Mouse (Mus musculus) stomach, embryonic 14.5 days (tissue): ENCODE measurements around the gene Dnah2. TPM values are rescaled to one million over a fixed set of nuclear protein-coding genes. Genes with fewer than 3 reads are reported as not detected.

Experiments
- ATAC-seq: fragments of 200-750 bp; cut with Nextera tagmentation; 2 replicates; pipeline ENCODE4 v1.8.0; 2017; ENCODE audit warnings: low read depth, moderate TSS enrichment; ENCODE audit not compliant: insufficient number of reproducible peaks, insufficient read depth, low FRiP score
- H3K27ac ChIP-seq: fragments of 300-500 bp; sonication (generic); 2 replicates; pipeline ENCODE4 v1.5.1; 2014; ENCODE audit warnings: mild to moderate bottlenecking, low read length, moderate library complexity, mixed read lengths
- H3K27me3 ChIP-seq: fragments of 300-500 bp; sonication (generic); 2 replicates; pipeline ENCODE4 v1.6.1; 2014; ENCODE audit warnings: low read length, control low read depth, mixed read lengths; ENCODE audit not compliant: control insufficient read depth, insufficient read depth
- H3K36me3 ChIP-seq: fragments of 300-500 bp; sonication (generic); 2 replicates; pipeline ENCODE4 v1.6.1; 2014; ENCODE audit warnings: mild to moderate bottlenecking, control low read depth, low read length, moderate library complexity, mixed read lengths; ENCODE audit not compliant: control insufficient read depth, insufficient read depth
- H3K4me1 ChIP-seq: fragments of 300-500 bp; sonication (generic); 2 replicates; pipeline ENCODE4 v1.6.1; 2014; ENCODE audit warnings: low read length, control low read depth, mixed read lengths; ENCODE audit not compliant: control insufficient read depth, insufficient read depth
- H3K4me2 ChIP-seq: fragments of 300-500 bp; sonication (generic); replicated peaks from 2 replicates; pipeline ENCODE4 v1.6.1; 2014; ENCODE audit warnings: low read depth, low read length, control low read depth
- H3K4me3 ChIP-seq: fragments of 300-500 bp; sonication (generic); 2 replicates; pipeline ENCODE4 v1.5.1; 2014; ENCODE audit warnings: low read depth, low read length, control low read depth
- H3K9ac ChIP-seq: fragments of 300-500 bp; sonication (generic); replicated peaks from 2 replicates; pipeline ENCODE4 v1.6.1; 2014; ENCODE audit warnings: low read depth, mild to moderate bottlenecking, control low read depth, low read length, moderate library complexity, mixed read lengths
- H3K9me3 ChIP-seq: fragments of 300-500 bp; sonication (generic); 2 replicates; pipeline ENCODE4 v1.6.1; 2016; ENCODE audit warnings: low read depth, low read length, control low read depth; ENCODE audit not compliant: control insufficient read depth
- whole genome bisulfite sequencing: fragments of 180-500 bp; shearing (Covaris S2); extraction: QIAGEN DNeasy Blood & Tissue Kit; methylation state at CpG from one replicate; pipeline ENCODE4 v1.1.7; 2014; 5-methylcytosine and 5-hydroxymethylcytosine counted together
- polyA plus RNA-seq: library from polyadenylated mRNA; unstranded; fragments of >200 nt; fragmentation: Nextera tagmentation; extraction: Ambion mirVana; gene quantifications from 2 replicates; pipeline ENCODE4 v1.2.1, GENCODE M21; 2014

The Dnah2 gene
- polyA plus RNA-seq, 1 experiment from 2014 or later, result 1.4 TPM

DNA sequence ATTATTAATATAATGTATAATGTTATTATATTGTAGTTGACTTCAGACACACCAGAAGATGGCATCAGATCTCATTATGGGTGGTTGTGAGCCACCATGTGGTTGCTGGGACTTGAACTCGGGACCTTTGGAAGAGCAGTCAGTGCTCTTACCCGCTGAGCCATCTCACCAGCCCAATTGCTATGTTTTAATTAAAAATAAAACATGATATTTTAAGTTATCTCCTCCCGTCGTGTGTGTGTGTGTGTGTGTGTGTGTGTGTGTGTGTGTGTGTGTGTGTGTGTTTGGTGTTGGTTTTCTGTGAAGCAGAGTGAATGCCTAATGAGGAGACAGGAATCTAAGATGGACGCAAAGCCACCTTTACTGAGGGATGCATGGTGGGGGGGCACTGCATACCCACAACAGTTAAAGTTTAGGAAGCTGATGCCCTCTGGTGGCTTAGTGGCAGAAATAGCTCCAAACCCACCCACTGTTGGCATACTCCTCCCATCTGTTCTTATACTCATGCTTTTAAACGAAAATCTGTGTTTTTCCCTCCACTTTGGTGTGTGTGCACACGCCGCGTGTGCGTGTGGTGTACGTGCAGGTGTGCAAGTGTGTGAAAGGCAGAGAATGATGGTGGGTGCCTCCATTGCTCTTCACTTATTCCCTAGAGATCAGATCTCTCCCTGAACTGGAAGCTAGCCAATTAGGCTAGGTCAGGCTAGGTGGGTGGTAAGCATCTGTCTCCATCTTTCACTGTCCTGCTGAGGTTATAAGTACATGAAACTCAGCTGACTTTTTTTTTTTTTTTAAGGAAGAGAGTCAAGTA is 116.9 kb downstream of the Dnah2 start:
- 36% methylated on average over 11 of the region's 11 CpGs for WGBS
- Histone ChIP-seq H3K27me3 (no peaks in the 10 kb centered on the region), H3K4me2 (no peak overlapping the region), H3K4me1 (peaks cover 14% of the 10 kb centered on the region; the same call in 1 of the 2 replicates), H3K36me3 (no peaks in the 10 kb centered on the region), H3K4me3 (no peak overlapping the region), H3K27ac (no peak overlapping the region), H3K9ac (no peak overlapping the region), H3K9me3 (no peaks in the 10 kb centered on the region)
- ATAC-seq, result peak; percentile 38; the same call in 1 of the 2 replicates

DNA sequence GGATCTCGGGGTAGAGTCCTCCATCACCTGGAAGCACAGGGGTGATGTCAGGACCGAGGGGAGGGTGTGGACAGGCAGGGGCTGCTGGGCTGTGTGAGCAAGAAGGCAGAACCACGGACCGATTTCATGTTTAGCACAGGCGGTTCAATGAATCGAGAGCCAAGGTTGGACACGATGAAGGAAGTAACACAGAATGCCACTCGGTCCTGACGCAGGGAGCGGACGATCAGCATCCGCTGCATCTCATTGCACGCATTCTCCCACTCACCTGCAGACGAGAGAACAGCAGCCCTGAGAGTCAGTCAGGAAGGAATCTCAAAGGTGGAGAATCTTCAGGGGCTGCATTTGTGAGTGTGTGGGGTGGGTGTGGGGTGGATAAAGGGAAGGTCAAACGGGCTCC is 118.3 kb downstream of the Dnah2 start:
- Histone ChIP-seq H3K4me1 (peaks cover 14% of the 10 kb centered on the region; the same call in 1 of the 2 replicates), H3K27me3 (no peaks in the 10 kb centered on the region), H3K9ac (no peak overlapping the region), H3K27ac (no peak overlapping the region), H3K9me3 (no peaks in the 10 kb centered on the region), H3K36me3 (no peaks in the 10 kb centered on the region), H3K4me2 (no peak overlapping the region), H3K4me3 (no peak overlapping the region)
- 90% methylated on average over 15 of the region's 15 CpGs for WGBS
- no peak for ATAC-seq

DNA sequence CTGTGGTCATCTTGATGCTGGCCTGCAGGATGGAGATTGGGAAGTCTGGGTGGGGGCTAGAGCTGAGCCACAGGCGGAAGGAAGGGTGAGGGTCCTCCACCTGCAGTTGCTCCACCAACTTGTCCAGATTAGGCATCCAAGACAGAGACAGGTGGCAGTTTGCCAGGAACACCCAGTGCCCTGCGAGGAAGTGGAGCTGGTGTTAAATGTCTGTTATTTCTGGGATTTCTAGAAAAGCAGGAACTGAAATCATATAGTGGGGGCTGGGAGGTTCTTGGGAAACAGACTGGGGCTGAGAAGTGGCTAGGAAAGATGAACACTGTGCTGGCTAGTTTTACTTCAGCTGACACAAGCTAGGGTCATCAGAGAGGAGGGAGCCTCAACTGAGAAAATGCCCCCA is 119.6 kb downstream of the Dnah2 start:
- 22% methylated on average over 2 of the region's 2 CpGs for WGBS
- H3K4me3 ChIP-seq, result no peak overlapping the region
- H3K9me3 ChIP-seq, result no peaks in the 10 kb centered on the region
- no peak overlapping the region for H3K4me2 ChIP-seq
- no peak overlapping the region for H3K27ac ChIP-seq
- H3K27me3 ChIP-seq, result no peaks in the 10 kb centered on the region
- no peak for ATAC-seq
- H3K4me1 ChIP-seq, result peaks cover 14% of the 10 kb centered on the region; the same call in 1 of the 2 replicates
- H3K36me3 ChIP-seq, result no peaks in the 10 kb centered on the region
- H3K9ac ChIP-seq, result no peak overlapping the region

DNA sequence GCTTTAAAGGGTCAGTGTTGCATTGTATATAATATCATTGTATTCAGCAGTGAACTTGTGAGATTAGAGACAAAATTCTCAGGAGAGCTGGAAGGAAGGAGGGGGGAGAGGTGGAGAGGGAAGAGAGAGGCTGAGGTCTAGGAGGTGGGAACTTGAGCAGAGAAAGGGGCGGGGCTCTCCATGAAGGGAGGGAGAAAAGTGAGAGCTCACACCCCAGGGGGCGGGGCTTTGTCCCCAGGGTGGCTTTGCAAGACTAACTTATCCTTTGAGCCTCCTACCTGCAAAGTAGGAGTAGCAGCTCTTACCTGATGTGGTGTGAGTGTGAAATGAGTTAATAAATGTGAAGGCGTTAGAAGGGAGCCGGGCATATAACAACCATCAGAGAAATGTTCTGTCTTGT is 120.2 kb downstream of the Dnah2 start:
- Histone ChIP-seq H3K36me3 (no peaks in the 10 kb centered on the region), H3K4me3 (no peak overlapping the region), H3K4me2 (no peak overlapping the region), H3K9me3 (no peaks in the 10 kb centered on the region), H3K27me3 (no peaks in the 10 kb centered on the region), H3K27ac (no peak overlapping the region), H3K4me1 (peaks cover 14% of the 10 kb centered on the region; the same call in 1 of the 2 replicates), H3K9ac (no peak overlapping the region)
- peak; percentile 66; the same call in 1 of the 2 replicates for ATAC-seq
- 16% methylated on average over 4 of the region's 4 CpGs for WGBS

DNA sequence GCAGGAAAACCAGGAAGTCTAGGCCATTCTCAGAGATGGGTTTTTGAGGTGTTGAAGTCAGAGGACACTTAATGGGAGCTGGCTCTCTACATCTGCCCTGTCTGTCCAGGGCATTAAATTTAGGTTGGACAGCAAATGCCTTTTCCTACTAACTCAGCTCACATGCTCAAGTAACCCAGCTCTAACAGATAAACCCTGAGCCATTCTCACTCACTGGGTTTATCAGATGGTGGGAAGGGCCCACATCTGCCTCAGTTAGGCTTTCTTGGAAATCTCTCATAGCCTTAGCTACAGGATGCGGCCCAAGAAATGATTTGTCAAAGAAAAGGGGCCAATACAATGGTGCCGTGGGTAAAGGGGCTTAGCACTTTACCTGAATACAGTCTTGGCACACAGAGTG is 122.7 kb downstream of the Dnah2 start:
- Histone ChIP-seq H3K9ac (no peak overlapping the region), H3K9me3 (no peaks in the 10 kb centered on the region), H3K27me3 (no peaks in the 10 kb centered on the region), H3K4me2 (no peak overlapping the region), H3K4me1 (peaks cover 11% of the 10 kb centered on the region; the same call in 1 of the 2 replicates), H3K27ac (no peak overlapping the region), H3K36me3 (no peaks in the 10 kb centered on the region), H3K4me3 (no peak overlapping the region)
- no peak for ATAC-seq
- 79% methylated on average over 2 of the region's 2 CpGs for WGBS

DNA sequence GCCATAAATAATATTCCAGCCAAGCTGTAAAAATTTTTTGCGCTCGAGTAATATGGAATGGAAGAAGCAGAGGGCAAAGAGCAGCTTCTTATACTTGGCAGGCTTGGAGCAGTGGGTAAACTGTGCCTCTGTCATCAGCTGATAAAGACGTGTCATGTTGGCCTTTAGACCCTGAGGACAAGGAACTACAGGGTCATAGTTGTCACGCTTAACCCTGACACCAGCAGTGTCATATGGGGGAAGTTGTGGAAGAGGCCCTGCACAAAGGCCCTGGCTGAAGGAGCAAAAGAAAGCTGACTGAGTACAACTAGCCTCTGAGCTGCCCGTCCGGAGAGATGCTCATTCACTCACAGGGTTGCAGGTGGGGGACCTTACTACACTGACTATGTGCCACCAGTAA is 125.0 kb downstream of the Dnah2 start:
- WGBS, result 67% methylated on average over 6 of the region's 6 CpGs
- ATAC-seq, result no peak
- Histone ChIP-seq H3K4me3 (no peak overlapping the region), H3K9me3 (no peaks in the 10 kb centered on the region), H3K4me2 (no peak overlapping the region), H3K27ac (no peak overlapping the region), H3K4me1 (peaks cover 19% of the 10 kb centered on the region; the same call in 1 of the 2 replicates), H3K9ac (no peak overlapping the region), H3K27me3 (no peaks in the 10 kb centered on the region), H3K36me3 (no peaks in the 10 kb centered on the region)

DNA sequence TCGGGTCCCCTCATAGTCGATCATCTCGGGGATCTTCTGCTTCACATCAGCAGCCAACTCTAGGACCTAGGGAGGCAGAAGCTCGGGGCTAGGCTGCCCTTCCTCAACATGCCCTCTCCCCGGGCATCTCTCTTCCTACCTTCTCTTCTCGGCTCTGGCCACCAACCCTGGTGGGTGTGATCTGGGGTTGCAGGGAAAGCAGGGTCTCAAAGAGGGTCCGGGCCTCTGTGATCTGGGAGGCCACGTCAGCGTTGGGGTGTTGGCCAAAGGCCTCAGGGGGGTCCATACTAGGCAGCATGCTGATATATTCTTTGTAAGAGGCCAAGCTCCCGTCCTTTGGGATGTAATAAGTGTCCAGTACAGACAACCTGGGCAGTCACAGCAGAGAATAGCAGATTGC is 126.1 kb downstream of the Dnah2 start:
- no peak overlapping the region for H3K9ac ChIP-seq
- no peaks in the 10 kb centered on the region for H3K27me3 ChIP-seq
- H3K4me3 ChIP-seq, result no peak overlapping the region
- peaks cover 14% of the 10 kb centered on the region; the same call in 1 of the 2 replicates for H3K4me1 ChIP-seq
- no peaks in the 10 kb centered on the region for H3K36me3 ChIP-seq
- no peak overlapping the region for H3K27ac ChIP-seq
- no peak for ATAC-seq
- no peak overlapping the region for H3K4me2 ChIP-seq
- 92% methylated on average over 10 of the region's 10 CpGs for WGBS
- H3K9me3 ChIP-seq, result no peaks in the 10 kb centered on the region

DNA sequence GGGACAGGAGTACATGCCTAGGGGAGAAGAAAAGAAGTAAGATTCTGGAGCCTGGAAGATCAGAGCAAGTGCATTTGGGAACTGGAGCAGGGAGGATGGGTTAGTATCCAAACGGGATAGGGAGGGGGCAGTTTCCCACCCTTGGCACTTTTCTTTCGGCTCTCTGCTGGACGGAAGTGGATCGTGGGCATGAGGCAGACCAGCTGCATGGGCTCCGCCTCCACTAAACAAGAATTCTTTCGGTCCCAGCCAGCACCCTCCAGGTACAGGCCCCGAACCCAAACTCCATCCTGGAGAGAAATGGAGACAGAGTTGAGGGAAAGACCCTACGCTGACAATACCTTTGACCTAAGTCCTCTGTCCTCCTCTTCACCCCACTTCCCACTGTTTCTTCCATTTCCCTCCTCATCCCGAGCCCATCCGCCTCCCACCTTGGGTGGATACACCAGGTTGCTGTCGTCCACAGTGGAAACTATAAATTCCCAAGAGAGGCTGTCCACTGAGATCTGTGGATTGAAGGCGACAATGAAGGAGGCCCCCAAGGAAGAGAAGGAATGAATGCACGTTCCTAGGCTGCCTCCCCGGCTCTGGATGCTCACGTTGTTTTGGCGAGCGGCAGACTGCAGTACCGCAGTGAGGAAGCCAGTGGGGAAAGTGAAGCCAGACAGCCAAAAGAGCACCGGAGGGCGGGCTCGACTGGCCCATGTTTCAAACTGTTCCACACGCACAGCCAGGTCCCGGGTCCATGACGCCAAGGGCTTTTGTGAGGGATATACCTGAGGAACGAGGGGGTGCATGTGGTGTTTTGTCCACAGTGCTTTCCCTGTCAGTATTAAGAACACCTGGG is 127.6 kb downstream of the Dnah2 start:
- Histone ChIP-seq H3K27ac (no peak overlapping the region), H3K27me3 (no peaks in the 10 kb centered on the region), H3K36me3 (no peaks in the 10 kb centered on the region), H3K4me3 (no peak overlapping the region), H3K9ac (no peak overlapping the region), H3K9me3 (no peaks in the 10 kb centered on the region), H3K4me1 (peaks cover 22% of the 10 kb centered on the region; the same call in 1 of the 2 replicates), H3K4me2 (no peak overlapping the region)
- ATAC-seq, result no peak
- 19% methylated on average over 25 of the region's 25 CpGs for WGBS
